Mouse (Mus musculus): ENCODE measurements around the gene Map3k11.
"Not testable (repeated sequence)": the region's sequence is repeated elsewhere in the genome, so short reads cannot be mapped to it uniquely, and the experiment has no call there.

The Map3k11 gene

GRCm38 (mm10) chr19:5665465-5665864, 23.1 kb upstream of the Map3k11 start:
- DNase-seq (ENCODE audit: low spot score in 2 of 2), result no peak

DNA sequence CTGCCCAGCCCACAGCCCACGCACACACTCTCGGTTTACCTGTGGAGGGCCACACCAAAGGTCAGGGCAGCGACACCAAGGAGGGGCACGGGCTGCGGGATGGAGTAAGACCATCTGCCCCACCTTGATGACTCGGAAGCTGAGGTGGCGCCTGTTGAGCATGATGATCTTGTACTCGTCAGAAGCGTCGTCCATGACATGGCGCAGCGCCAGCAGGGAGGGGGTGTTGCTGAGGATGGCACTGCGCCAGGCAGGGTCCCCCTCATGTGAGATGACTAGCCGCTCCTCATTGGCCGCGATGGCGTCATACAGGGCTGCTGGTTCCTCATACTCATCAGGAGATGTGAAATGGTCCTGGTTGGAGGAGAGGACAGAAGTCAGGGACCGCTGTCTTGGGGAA, 22.2 kb upstream of the Map3k11 start:
- no peak for DNase-seq (ENCODE audit: low spot score in 2 of 2)

- DNase-seq (ENCODE audit: low spot score in 2 of 2), result no peak
These were observed 20.2 kb upstream of the Map3k11 start for GRCm38 (mm10) chr19:5668372-5668771.

DNA sequence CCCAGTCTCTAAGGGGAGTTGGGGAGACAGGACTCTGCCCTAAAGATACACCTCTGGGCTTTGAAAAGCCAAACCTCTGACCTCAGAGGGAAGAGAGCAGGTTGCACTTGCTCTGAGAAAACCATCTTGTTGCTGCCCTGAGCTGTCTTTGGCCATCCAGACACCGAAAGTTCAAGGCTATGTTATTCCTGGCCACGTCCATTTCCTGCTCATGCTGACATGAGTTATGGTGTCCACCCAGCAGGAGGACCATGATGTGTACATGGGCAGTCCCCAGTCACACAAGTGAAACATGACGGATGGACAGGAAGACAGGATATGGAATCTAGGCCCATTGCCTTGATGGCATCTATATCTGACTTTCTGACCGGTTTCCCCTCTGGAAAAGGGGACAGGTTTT, 8.1 kb upstream of the Map3k11 start:
- DNase-seq (ENCODE audit: low spot score in 2 of 2), result no peak

DNA sequence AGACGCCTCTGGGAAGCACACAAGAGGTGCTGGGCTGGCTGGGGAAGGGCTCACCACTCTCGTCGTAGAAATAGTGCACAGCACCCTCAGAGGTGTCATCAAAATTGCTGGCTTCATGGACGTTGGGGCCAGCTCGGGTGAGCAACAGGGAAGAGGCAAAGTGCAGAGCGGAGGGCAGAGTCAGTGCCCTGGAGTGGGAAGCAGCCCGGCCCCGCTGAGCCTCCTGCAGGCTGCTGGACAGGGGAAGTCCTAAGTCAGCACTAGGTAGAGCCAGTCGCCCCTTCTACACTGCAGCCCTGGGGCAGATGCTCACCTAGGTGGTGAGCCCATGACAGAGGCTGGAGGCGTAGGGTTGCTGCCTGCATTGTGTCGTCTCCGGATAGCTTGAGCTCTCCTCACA, 4.3 kb upstream of the Map3k11 start:
- no peak for DNase-seq (ENCODE audit: low spot score in 2 of 2)

- no peak for DNase-seq (ENCODE audit: low spot score in 2 of 2)
These were observed 3.6 kb upstream of the Map3k11 start for GRCm38 (mm10) chr19:5684985-5685384.

- no peak for DNase-seq (ENCODE audit: low spot score in 2 of 2)
These were observed 3.1 kb upstream of the Map3k11 start for GRCm38 (mm10) chr19:5685431-5685830.

DNA sequence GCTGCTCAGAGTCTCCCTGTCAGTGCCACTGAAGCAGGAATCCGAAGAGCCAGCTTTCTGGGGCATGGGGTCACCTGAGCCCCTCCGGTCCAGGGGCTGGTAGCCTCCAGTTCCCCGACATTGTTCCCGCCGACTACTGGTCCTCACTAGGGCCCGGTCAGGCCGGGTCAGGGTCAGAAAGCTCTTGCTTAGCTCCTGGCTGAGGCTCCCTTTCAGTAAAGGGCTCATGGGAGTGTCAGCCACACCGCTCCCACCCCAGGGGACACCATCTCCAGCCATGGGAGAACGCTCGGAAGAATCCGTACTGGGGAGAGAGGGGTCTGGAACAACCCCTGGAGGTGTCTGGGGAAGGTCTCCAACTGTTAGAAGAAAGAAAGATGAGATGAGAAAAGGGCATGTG, 2.7 kb upstream of the Map3k11 start:
- no peak for DNase-seq (ENCODE audit: low spot score in 2 of 2)

- no peak for DNase-seq (ENCODE audit: low spot score in 2 of 2)
These were observed 2.1 kb upstream of the Map3k11 start for GRCm38 (mm10) chr19:5686437-5686836.

DNA sequence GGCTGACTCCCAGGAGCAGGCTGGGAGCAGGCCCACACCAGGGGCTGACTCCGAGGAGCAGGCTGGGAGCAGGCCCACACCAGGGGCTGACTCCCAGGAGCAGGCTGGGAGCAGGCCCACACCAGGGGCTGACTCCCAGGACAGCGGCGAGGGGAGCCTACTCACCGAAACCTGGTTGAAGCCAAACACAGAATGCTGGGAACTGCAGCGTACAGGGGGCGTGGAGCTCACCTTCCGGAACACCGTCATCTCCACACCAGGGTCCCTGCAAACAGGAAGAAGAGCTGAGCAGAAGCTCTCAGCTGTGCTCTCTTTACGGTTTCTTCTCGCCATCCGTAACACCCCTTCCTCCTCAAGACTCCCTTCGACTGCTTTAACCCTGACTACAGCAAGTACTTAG, 1.6 kb upstream of the Map3k11 start:
- DNase-seq (ENCODE audit: low spot score in 2 of 2), result not testable (repeated sequence)

DNA sequence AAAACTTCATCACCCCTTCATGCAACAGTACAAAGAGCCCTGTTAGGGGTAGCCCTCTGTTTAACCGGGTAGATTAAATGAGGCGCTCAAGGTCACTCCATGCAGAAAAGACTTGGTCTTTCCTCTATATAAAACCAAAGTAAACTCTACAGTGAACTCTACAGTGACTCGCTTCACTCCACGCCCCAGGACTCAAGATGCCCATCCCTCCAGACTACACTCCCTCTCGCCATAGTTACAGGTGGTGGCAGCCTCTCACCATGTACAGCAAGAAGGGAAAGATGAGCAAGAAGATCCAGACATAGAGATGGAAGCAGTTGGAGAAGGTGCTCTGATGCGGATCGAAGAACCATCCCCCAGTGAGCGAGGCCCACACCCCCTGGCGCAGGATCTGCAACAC, 804 bp upstream of the Map3k11 start:
- DNase-seq (ENCODE audit: low spot score in 2 of 2), result no peak

DNA sequence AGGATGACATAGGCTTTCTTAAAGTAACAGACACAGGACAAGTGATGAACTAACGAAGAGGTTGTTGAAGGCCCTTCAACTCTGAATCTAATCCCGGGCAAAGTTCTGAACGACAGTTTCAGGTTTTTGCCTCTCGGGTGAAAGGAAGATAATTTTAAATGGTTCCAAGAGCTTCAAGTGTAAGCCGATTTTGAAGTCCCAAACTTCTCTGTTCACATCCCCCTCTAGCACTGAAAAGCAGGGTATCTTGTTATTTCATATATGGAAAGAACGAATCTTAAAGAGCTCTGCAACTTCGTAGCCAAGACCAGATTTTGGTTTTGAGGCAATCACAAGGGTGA, 516 bp downstream of the Map3k11 start:
- no peak for DNase-seq (ENCODE audit: low spot score in 2 of 2)

DNA sequence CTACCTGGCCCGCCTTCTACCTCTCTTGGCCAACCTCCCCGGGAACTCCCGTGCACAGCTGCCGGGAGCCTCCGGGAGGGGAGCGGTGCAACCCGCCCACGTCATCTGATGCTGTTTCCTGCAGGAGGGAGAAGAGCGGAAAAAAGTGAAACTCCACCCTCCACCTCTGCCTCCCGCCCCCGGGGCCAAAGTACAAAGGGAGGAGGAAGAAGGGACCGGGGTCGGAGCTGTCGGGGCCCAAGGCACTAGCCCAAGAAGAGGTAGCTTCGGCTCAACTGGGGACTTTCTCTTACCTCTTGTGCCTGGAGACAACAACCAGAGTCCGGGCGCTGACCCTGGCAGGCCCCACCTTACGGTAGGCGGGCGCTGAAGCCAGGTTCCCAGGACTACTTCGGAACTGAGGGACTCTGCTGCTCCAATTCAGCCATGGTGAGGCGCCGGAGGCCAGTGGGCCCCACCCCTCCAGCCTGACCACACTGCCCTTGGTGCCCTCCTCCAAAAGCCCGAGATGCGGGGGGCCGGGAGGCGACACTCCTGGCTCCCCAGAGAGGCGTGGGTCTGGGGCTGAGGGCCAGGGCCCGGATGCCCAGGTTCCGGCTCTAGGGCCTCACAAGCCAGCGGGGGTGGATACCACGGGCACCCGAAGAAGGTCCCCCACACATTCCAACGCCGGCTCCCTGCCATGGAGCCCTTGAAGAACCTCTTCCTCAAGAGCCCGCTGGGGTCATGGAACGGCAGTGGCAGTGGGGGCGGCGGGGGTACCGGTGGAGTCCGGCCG, 1.2 kb downstream of the Map3k11 start:
- DNase-seq (ENCODE audit: low spot score in 2 of 2), result peak; percentile 83 to 88

DNA sequence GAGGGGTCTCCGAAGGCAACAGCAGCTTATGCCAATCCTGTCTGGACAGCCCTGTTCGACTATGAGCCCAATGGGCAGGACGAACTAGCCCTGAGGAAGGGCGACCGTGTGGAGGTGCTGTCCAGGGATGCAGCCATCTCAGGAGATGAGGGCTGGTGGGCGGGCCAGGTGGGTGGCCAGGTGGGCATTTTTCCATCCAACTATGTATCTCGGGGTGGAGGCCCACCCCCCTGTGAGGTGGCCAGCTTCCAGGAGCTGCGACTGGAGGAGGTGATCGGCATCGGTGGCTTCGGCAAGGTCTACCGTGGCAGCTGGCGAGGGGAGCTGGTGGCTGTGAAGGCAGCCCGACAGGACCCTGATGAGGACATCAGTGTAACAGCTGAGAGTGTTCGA, 1.8 kb downstream of the Map3k11 start:
- peak; percentile 55 to 62 for DNase-seq (ENCODE audit: low spot score in 2 of 2)

DNA sequence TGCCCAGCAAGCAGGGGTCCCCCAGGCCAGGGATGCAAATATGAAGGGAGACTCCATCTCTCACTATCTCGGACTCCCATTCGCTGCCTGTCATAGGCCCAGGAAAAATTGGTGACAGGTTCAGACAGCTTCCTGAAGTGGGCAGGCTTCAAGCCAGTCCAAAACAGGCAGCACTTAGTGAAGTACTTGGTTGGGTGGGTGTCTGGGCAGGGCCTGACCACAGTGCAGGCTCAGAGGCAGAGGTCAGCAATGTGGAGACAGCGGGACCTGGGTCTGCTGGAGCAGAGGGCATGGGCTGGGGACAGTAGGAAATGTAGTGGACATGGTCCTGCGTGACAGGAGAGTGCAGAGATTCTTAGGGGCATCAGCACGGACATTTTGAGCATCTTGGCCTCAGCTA, 3.1 kb downstream of the Map3k11 start:
- DNase-seq (ENCODE audit: low spot score in 2 of 2), result no peak

- DNase-seq (ENCODE audit: low spot score in 2 of 2), result no peak
These were observed 3.8 kb downstream of the Map3k11 start for GRCm38 (mm10) chr19:5692086-5692912.

- no peak for DNase-seq (ENCODE audit: low spot score in 2 of 2)
These were observed 4.4 kb downstream of the Map3k11 start for GRCm38 (mm10) chr19:5692913-5693396.

- DNase-seq (ENCODE audit: low spot score in 2 of 2), result no peak
These were observed 5.3 kb downstream of the Map3k11 start for GRCm38 (mm10) chr19:5693801-5694200.

DNA sequence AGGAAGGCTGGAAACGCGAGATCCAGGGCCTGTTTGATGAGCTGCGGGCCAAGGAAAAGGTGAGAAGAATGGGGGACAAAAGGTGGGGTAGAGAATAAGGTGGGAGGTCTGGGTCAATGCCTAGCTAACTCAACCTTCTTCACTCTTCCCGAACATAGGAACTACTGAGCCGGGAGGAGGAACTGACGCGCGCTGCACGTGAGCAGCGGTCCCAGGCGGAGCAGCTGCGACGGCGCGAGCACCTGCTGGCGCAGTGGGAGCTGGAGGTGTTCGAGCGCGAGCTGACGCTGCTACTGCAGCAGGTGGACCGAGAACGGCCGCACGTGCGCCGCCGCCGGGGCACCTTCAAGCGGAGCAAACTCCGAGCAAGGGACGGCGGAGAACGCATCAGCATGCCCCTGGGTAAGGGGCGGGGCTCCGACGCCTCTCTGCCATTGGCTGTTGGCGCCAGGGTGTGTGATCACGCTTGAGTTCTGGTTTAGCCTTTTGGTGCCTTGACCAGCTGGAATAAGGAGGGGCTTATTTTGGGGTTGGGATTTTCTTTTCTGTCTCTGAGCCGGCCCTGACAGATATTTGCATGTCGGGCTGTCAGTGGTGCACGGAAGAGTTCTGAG, 7.4 kb downstream of the Map3k11 start:
- no peak for DNase-seq (ENCODE audit: low spot score in 2 of 2)

DNA sequence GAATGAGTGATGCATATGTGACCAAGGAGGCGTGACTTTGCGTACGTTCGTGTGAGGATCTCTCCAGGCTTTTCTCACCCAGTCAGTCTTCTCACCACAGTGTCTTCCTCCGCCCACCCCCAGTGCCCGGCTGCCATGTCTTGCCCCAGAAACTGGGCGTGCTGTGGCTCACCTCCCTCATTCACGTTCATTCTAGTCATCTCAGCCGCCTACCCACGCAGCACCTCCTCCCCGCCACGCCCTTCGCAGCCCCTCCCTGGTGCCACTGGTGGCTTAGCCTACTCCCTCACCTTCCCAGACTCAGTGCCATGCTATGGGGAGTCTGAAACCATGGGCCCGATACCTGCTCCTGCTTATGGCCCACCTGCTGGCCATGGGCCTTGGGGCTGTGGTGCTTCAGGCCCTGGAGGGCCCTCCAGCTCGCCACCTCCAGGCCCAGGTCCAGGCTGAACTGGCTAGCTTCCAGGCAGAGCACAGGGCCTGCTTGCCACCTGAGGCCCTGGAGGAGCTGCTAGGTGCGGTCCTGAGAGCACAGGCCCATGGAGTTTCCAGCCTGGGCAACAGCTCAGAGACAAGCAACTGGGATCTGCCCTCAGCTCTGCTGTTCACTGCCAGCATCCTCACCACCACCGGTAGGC, 15.7 kb downstream of the Map3k11 start, which contains the start of gene Kcnk7:
Gene Kcnk7, plus strand, starts transcription at position 205 of the 638 bp plus-strand sequence.
- DNase-seq (ENCODE audit: low spot score in 2 of 2), result no peak

DNA sequence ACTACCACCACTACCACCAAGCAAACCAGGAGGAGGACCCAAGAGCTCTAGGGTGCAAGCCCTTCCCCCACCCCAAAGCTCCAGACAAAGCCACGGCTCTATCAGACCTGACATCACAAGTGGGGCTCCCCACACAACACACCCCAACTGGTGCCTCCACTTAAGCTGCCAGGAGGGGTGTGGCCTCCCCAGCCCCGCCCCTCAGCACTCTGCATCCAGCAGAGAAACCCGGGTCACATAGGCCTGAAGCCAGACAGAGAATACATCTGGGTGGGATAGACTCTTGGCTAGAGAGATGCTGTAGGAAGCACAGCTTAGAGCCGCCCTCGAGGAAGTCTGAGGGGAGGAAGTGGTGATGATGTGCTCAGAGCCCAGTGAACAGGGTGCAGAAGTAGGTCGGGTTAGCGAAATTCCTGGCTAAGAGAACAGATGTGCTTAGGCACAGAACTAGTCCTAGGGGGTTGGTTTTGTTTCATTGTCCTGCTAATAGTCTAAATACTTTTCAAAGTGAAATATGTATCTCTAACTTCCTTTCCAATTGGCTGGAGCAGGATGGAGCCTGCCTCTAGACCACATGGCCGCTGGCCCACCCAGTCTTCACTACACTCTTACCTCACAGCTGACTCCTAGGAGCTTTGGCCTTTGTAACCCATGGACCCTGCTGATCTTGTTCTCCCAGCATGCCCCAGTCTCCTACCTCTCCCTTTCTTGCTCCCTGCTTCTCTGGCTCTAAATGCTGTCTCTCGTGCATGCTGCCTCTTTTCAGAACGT, 16.4 kb downstream of the Map3k11 start:
- DNase-seq (ENCODE audit: low spot score in 2 of 2), result no peak

Data from right cerebral cortex, postnatal 10 days (tissue).